Mouse (Mus musculus) ES-E14 (cell line): Measurements from ENCODE around the gene Vwa5b2. TPM values are rescaled to one million over a fixed set of nuclear protein-coding genes. Genes with fewer than 3 reads are reported as not detected.

ENCODE experiments used
- DNase-seq: peaks from one replicate; pipeline ENCODE4 v3.0.0-alpha.2; 2013; ENCODE audit warnings: low read depth, low spot score
- H3K27ac ChIP-seq: 2 replicates; pipeline ENCODE4 v1.5.1; 2012; ENCODE audit warnings: low read depth, mild to moderate bottlenecking, low read length, moderate library complexity, mixed read lengths; ENCODE audit not compliant: poor library complexity, insufficient read depth, severe bottlenecking
- H3K36me3 ChIP-seq: 2 replicates; pipeline ENCODE4 v1.6.1; 2012; ENCODE audit warnings: mild to moderate bottlenecking, low read length, moderate library complexity, mixed read lengths; ENCODE audit not compliant: control insufficient read depth, poor library complexity, insufficient read depth, severe bottlenecking
- H3K4me1 ChIP-seq, 2 experiments: fragments of 150-350 bp in 1 of 2; sonication (generic) in 1 of 2; 2 replicates each; pipeline ENCODE4 v1.6.1; 2012; ENCODE audit warnings: low read length in 2 of 2, mild to moderate bottlenecking in 1 of 2, mixed read lengths in 1 of 2; ENCODE audit not compliant: control insufficient read depth in 2 of 2, insufficient read depth in 2 of 2, poor library complexity in 1 of 2
- H3K4me3 ChIP-seq, 2 experiments: fragments of 150-350 bp in 1 of 2; sonication (generic) in 1 of 2; 2 replicates each; pipeline ENCODE4 v1.5.1; 2012; ENCODE audit warnings: low read length in 2 of 2, low read depth in 1 of 2, mild to moderate bottlenecking in 1 of 2, mixed read lengths in 1 of 2; ENCODE audit not compliant: insufficient read depth in 1 of 2, poor library complexity in 1 of 2, severe bottlenecking in 1 of 2
- H3K9ac ChIP-seq: 2 replicates; pipeline ENCODE4 v1.6.1; 2012; ENCODE audit warnings: low read depth, mild to moderate bottlenecking, low read length, mixed read lengths; ENCODE audit not compliant: poor library complexity, insufficient read depth, severe bottlenecking
- H3K9me3 ChIP-seq: fragments of 150-350 bp; sonication (generic); 2 replicates; pipeline ENCODE4 v1.6.1; 2012; ENCODE audit warnings: low read depth, mild to moderate bottlenecking, low read length; ENCODE audit not compliant: control insufficient read depth, insufficient read depth
- CHD2 ChIP-seq: IDR thresholded peaks from 2 replicates; pipeline ENCODE4 v1.6.1; 2014; ENCODE audit warnings: mild to moderate bottlenecking, low read depth, low read length, inconsistent platforms
- HCFC1 ChIP-seq: IDR thresholded peaks from 2 replicates; pipeline ENCODE4 v1.6.1; 2012; ENCODE audit warnings: low read length, inconsistent platforms, borderline replicate concordance; ENCODE audit not compliant: insufficient read depth
- MAFK ChIP-seq: IDR thresholded peaks from 2 replicates; pipeline ENCODE4 v1.6.1; 2014; ENCODE audit warnings: mild to moderate bottlenecking, low read depth, low read length, inconsistent platforms; ENCODE audit not compliant: insufficient read depth
- ZC3H11A ChIP-seq: IDR thresholded peaks from 2 replicates; pipeline ENCODE4 v1.6.1; 2012; ENCODE audit warnings: low read depth, mild to moderate bottlenecking, inconsistent platforms, low read length, borderline replicate concordance
- ZNF384 ChIP-seq: IDR thresholded peaks from 2 replicates; pipeline ENCODE4 v1.6.1; 2012; ENCODE audit warnings: low read depth, low read length, inconsistent platforms
- in situ Hi-C, 2 experiments: fragments of 600-800 bp; cut with MboI; formaldehyde crosslinking; loops; one replicate each; pipeline ENCODE4 v1.15.1; 2025; ENCODE audit warnings: low sequenced_read_pairs in 2 of 2, inconsistent platforms in 1 of 2; ENCODE audit not compliant: unreplicated experiment in 2 of 2
- total RNA-seq: library from RNA; depleted of rRNA; stranded (reverse); fragments of 300-350 nt; gene quantifications from 2 replicates; pipeline ENCODE4 v1.2.3, GENCODE M21; 2012

Vwa5b2 gene
- total RNA-seq, 1 experiment: 1.2 TPM

GRCm38 (mm10) chr16:20629731-20630634 lies 40.7 kb downstream of the Vwa5b2 start, which contains the start of gene Ece2:
Ece2 (plus strand) TSS chr16:20629828.
- peak within 1 kb of the TSS; percentile 82 for H3K9ac ChIP-seq
- H3K4me1 ChIP-seq: no peaks in the 10 kb centered on the region; a peak in 1 of 4 replicates
- in situ Hi-C loops: no loop called here
- no peaks in the 10 kb centered on the region for H3K9me3 ChIP-seq
- DNase-seq: no peak
- H3K27ac ChIP-seq: no peak within 1 kb of the TSS
- H3K36me3 ChIP-seq: no peaks in the 10 kb centered on the region; the same call in 1 of the 2 replicates
- TF ChIP-seq ZNF384: no peak
- 0 out of 2 replicates have a peak, but pooled peaks have one; percentile 41 for TF ChIP-seq MAFK
- peak within 1 kb of the TSS; percentile 69 to 82 for H3K4me3 ChIP-seq

GRCm38 (mm10) chr16:20637410-20637809 lies 48.1 kb downstream of the Vwa5b2 start:
- no peak for DNase-seq
- Histone ChIP-seq H3K4me3 (no peak overlapping the region), H3K9ac (no peak overlapping the region), H3K27ac (no peak overlapping the region), H3K4me1 (no peaks in the 10 kb centered on the region), H3K9me3 (no peaks in the 10 kb centered on the region), H3K36me3 (no peaks in the 10 kb centered on the region; the same call in 1 of the 2 replicates)
- TF ChIP-seq ZNF384: no peak
- TF ChIP-seq ZC3H11A: no peak
- TF ChIP-seq CHD2: no peak
- TF ChIP-seq MAFK: no peak
- in situ Hi-C loops: no loop called here

GRCm38 (mm10) chr16:20638367-20638766 lies 49.1 kb downstream of the Vwa5b2 start:
- no peak overlapping the region for H3K4me3 ChIP-seq
- H3K4me1 ChIP-seq: no peaks in the 10 kb centered on the region
- no peaks in the 10 kb centered on the region for H3K9me3 ChIP-seq
- no peak overlapping the region for H3K27ac ChIP-seq
- no peak for TF ChIP-seq CHD2
- TF ChIP-seq ZC3H11A: no peak
- no peak for TF ChIP-seq HCFC1
- no peak for TF ChIP-seq ZNF384
- no peak for TF ChIP-seq MAFK
- no peaks in the 10 kb centered on the region for H3K36me3 ChIP-seq
- no peak overlapping the region for H3K9ac ChIP-seq
- in situ Hi-C loops: no loop called here
- no peak for DNase-seq

GRCm38 (mm10) chr16:20642161-20642560 lies 52.9 kb downstream of the Vwa5b2 start:
- Histone ChIP-seq H3K9ac (no peak overlapping the region), H3K9me3 (no peaks in the 10 kb centered on the region), H3K36me3 (no peaks in the 10 kb centered on the region), H3K4me3 (no peak overlapping the region), H3K4me1 (no peaks in the 10 kb centered on the region), H3K27ac (no peak overlapping the region)
- in situ Hi-C loops: loop anchor here in 1 of 2 experiments (10.0 kb wide), 1 partner anchor 137 kb away; no protein-coding TSS in a partner anchor
- TF ChIP-seq CHD2 (no peak), MAFK (no peak), ZNF384 (no peak), ZC3H11A (no peak), HCFC1 (no peak)
- no peak for DNase-seq
